Mouse (Mus musculus): Measurements from ENCODE around the gene Sft2d1.

GRCm38 (mm10) chr17:8351088-8351487 is 40.2 kb downstream of the Sft2d1 start:
- no peak for TF ChIP-seq CTCF (IDR thresholded peaks at IDR 0.05; ENCODE audit: borderline replicate concordance, control insufficient read depth, extremely low read depth, insufficient read depth, low read length, poor library complexity)
- TF ChIP-seq POLR2A (IDR thresholded peaks at IDR 0.05; ENCODE audit: control insufficient read depth, extremely low read depth, insufficient read depth, low read length, poor library complexity): no peak

All from thymus, adult 2 months (tissue).